Mouse (Mus musculus) kidney, adult 18-20 months (tissue): ENCODE measurements around the gene Pigp.

Experiments
- DNase-seq: peaks from one replicate; pipeline ENCODE4 v3.0.0; 2021

Gene Pigp

GRCm38 (mm10) chr16:94314626-94315025 lies 57.0 kb downstream of the Pigp start:
- no peak for DNase-seq

- DNase-seq: peak; percentile 99
Observed at GRCm38 (mm10) chr16:94313229-94314030, 58.2 kb downstream of the Pigp start, which contains the start of gene Hlcs. Hlcs (minus strand) TSS chr16:94313571.

GRCm38 (mm10) chr16:94312663-94313228 lies 58.9 kb downstream of the Pigp start:
- peak; percentile 76 for DNase-seq

- no peak for DNase-seq
Observed at GRCm38 (mm10) chr16:94311931-94312330, 59.7 kb downstream of the Pigp start.

GRCm38 (mm10) chr16:94311416-94311815 lies 60.2 kb downstream of the Pigp start:
- DNase-seq: no peak

- DNase-seq: no peak
Observed at GRCm38 (mm10) chr16:94309025-94309424, 62.6 kb downstream of the Pigp start.
